Mouse (Mus musculus) embryonic facial prominence, embryonic 14.5 days (tissue): Measurements from ENCODE around the gene Ptpn21. TPM values are rescaled to one million over a fixed set of nuclear protein-coding genes. Genes with fewer than 3 reads are reported as not detected.
A peak's percentile ranks its signal among the peaks of the same experiment; 100 is the strongest.

Experiments
- ATAC-seq: fragments of 200-750 bp; cut with Nextera tagmentation; 2 replicates; pipeline ENCODE4 v1.8.0; 2017; ENCODE audit warnings: low read depth, moderate number of reproducible peaks, moderate TSS enrichment
- DNase-seq: peaks from one replicate; pipeline ENCODE4 v3.0.0-alpha.2; 2015; ENCODE audit warnings: low spot score
- H3K27ac ChIP-seq: fragments of 300-500 bp; sonication (generic); replicated peaks from 2 replicates; pipeline ENCODE4 v1.5.1; 2014; ENCODE audit warnings: low read depth, mild to moderate bottlenecking, low read length, moderate library complexity
- H3K27me3 ChIP-seq: fragments of 300-500 bp; sonication (generic); replicated peaks from 2 replicates; pipeline ENCODE4 v1.6.1; 2014; ENCODE audit warnings: low read length; ENCODE audit not compliant: control insufficient read depth, insufficient read depth
- H3K36me3 ChIP-seq: fragments of 300-500 bp; sonication (generic); 2 replicates; pipeline ENCODE4 v1.6.1; 2014; ENCODE audit warnings: low read length, mixed read lengths; ENCODE audit not compliant: control insufficient read depth, insufficient read depth
- H3K4me1 ChIP-seq: fragments of 300-500 bp; sonication (generic); 2 replicates; pipeline ENCODE4 v1.6.1; 2014; ENCODE audit warnings: antibody characterized with exemption, low read length; ENCODE audit not compliant: control insufficient read depth, insufficient read depth
- H3K4me2 ChIP-seq: fragments of 300-500 bp; sonication (generic); 2 replicates; pipeline ENCODE4 v1.6.1; 2014; ENCODE audit warnings: low read depth, mild to moderate bottlenecking, low read length, moderate library complexity, mixed read lengths
- H3K4me3 ChIP-seq: fragments of 300-500 bp; sonication (generic); 2 replicates; pipeline ENCODE4 v1.5.1; 2014; ENCODE audit warnings: low read depth, mild to moderate bottlenecking, low read length
- H3K9ac ChIP-seq: fragments of 300-500 bp; sonication (generic); 2 replicates; pipeline ENCODE4 v1.6.1; 2014; ENCODE audit warnings: low read depth, mild to moderate bottlenecking, low read length, moderate library complexity, mixed read lengths
- H3K9me3 ChIP-seq: fragments of 300-500 bp; sonication (generic); 2 replicates; pipeline ENCODE4 v1.6.1; 2016; ENCODE audit warnings: low read length; ENCODE audit not compliant: control insufficient read depth
- WGBS: fragments of 180-500 bp; shearing (Covaris S2); extraction: QIAGEN DNeasy Blood & Tissue Kit; methylation state at CpG from one replicate; pipeline ENCODE4 v1.1.7; 2014; 5-methylcytosine and 5-hydroxymethylcytosine counted together
- polyA plus RNA-seq: library from polyadenylated mRNA; unstranded; fragments of >200 nt; fragmentation: Nextera tagmentation; extraction: Ambion mirVana; gene quantifications from 2 replicates; pipeline ENCODE4 v1.2.1, GENCODE M21; 2014

Ptpn21 gene
- polyA plus RNA-seq = 11.4 and 11.7 TPM in 2 replicates

- no peaks in the 10 kb centered on the region for H3K36me3 ChIP-seq
- peak within 1 kb of the TSS; percentile 89 for H3K4me2 ChIP-seq
- H3K4me1 ChIP-seq = peaks cover 9% of the 10 kb centered on the region; the same call in 1 of the 2 replicates
- peak within 1 kb of the TSS; percentile 95 for H3K9ac ChIP-seq
- peak within 1 kb of the TSS; percentile 80 for H3K4me3 ChIP-seq
- peak within 1 kb of the TSS; percentile 88 for H3K27ac ChIP-seq
- no peaks in the 10 kb centered on the region for H3K9me3 ChIP-seq
- ATAC-seq = peak; percentile 73
- WGBS = under 1% methylated on average over 42 of the region's 75 CpGs
- peak; percentile 80 for DNase-seq
- no peaks in the 10 kb centered on the region; the same call in 1 of the 2 replicates for H3K27me3 ChIP-seq
Observed at GRCm38 (mm10) chr12:98736951-98737800, at the start of gene Ptpn21. Gene Ptpn21, minus strand, starts transcription at chr12:98737405.

DNA sequence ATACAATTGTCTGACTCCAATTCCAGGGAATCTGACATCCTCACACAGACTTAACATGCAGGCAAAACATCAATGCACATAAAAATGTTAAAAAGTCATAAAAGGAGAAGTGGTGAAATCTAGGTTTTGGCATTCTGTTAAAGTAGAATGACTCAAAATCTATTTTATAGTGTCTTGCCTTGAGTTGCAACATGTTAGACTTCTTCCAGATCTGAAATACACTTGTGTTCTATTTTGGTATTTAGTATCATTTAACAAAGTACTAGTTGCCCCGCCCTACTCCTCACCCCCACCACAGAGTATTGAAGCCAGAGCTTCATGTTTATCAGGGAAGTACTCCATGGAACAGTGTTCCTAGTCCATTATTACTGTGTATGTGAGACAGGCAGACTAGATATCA lies 47.0 kb upstream of the Ptpn21 start:
- H3K36me3 ChIP-seq = peaks cover 81% of the 10 kb centered on the region
- 93% methylated on average over 1 of the region's 1 CpGs for WGBS
- no peak overlapping the region for H3K4me2 ChIP-seq
- no peaks in the 10 kb centered on the region for H3K9me3 ChIP-seq
- no peak for DNase-seq
- H3K9ac ChIP-seq = no peak overlapping the region
- H3K4me1 ChIP-seq = no peaks in the 10 kb centered on the region
- H3K27me3 ChIP-seq = no peaks in the 10 kb centered on the region
- H3K27ac ChIP-seq = no peak overlapping the region
- H3K4me3 ChIP-seq = no peak overlapping the region
- no peak for ATAC-seq

DNA sequence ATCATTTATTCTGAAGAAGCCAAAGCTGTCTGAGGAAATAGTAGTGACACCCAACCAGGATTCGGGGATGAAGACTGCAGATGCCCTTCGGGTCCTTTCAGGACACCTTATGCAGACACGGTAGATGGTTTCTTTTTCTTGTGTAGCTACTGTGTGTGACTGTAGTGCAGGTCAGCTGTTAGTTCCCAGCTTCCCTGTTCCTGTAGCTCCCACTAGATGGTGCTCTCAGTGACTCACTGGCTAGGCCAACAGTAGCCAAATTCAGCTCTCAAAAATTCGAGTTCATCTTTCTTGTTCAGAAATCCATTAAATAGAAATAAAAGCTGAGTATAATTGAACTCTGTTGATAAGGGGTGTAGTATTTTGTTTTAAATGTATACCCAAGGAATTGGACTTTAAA lies 41.9 kb upstream of the Ptpn21 start:
- WGBS = 83% methylated on average over 4 of the region's 4 CpGs
- DNase-seq (peak; percentile 8), ATAC-seq (no peak)
- Histone ChIP-seq H3K27me3 (no peaks in the 10 kb centered on the region), H3K4me2 (no peak overlapping the region), H3K9me3 (no peaks in the 10 kb centered on the region), H3K27ac (no peak overlapping the region), H3K36me3 (peaks cover 88% of the 10 kb centered on the region), H3K4me1 (no peaks in the 10 kb centered on the region), H3K4me3 (no peak overlapping the region), H3K9ac (no peak overlapping the region)

- DNase-seq = no peak
- no peak overlapping the region for H3K9ac ChIP-seq
- no peak for ATAC-seq
- H3K4me2 ChIP-seq = no peak overlapping the region
- no peak overlapping the region for H3K27ac ChIP-seq
- H3K4me1 ChIP-seq = no peaks in the 10 kb centered on the region
- WGBS = 76% methylated on average over 3 of the region's 3 CpGs
- no peak overlapping the region for H3K4me3 ChIP-seq
- H3K9me3 ChIP-seq = no peaks in the 10 kb centered on the region
- peaks cover 88% of the 10 kb centered on the region for H3K36me3 ChIP-seq
- no peaks in the 10 kb centered on the region for H3K27me3 ChIP-seq
Observed at GRCm38 (mm10) chr12:98777509-98777908, 40.3 kb upstream of the Ptpn21 start.

DNA sequence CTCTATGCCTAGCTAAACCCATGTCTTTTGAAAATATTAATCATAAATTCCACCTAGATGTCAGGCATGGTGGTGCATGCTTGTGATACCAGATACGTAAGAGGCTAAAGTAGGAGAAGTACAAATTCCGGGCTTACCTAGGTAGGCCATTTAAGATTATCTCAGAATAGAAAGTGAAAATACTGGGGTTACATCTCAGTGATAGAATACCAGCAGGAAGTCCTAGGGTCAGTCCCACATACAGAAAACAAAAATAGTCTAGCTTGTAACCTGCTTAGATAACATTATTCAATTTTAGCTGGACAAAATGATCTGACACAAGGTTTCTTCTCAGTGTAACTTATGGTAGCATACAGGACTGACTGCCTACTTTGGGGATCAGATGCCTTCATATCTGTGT lies 29.0 kb upstream of the Ptpn21 start:
- WGBS = 93% methylated on average over 2 of the region's 2 CpGs
- Histone ChIP-seq H3K9ac (no peak overlapping the region), H3K36me3 (peaks cover 88% of the 10 kb centered on the region), H3K4me1 (no peaks in the 10 kb centered on the region), H3K4me2 (no peak overlapping the region), H3K4me3 (no peak overlapping the region), H3K27ac (no peak overlapping the region), H3K27me3 (no peaks in the 10 kb centered on the region), H3K9me3 (no peaks in the 10 kb centered on the region)
- ATAC-seq (no peak), DNase-seq (no peak)

DNA sequence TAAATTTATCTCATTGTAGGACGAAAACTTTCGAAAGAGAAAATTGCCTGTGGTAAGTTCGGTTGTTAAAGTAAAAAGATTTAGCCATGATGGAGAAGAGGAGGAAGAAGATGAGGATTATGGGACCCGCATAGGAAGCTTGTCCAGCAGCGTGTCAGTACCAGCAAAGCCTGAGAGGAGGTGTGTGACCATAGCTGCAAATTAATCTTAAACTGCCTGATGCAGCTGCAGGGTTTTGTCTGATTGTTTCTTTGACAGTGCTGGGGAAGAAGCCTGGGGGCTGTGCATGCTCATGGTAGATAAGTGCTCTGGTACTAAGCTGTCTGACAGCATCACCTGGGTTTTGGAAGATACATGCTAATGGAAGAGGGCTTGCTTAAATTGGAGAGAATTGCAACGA lies 22.5 kb upstream of the Ptpn21 start:
- Histone ChIP-seq H3K36me3 (peaks cover 93% of the 10 kb centered on the region), H3K9ac (no peak overlapping the region), H3K27me3 (no peaks in the 10 kb centered on the region), H3K4me3 (no peak overlapping the region), H3K4me2 (no peak overlapping the region), H3K27ac (no peak overlapping the region), H3K9me3 (no peaks in the 10 kb centered on the region), H3K4me1 (no peaks in the 10 kb centered on the region)
- no peak for ATAC-seq
- WGBS = 91% methylated on average over 6 of the region's 6 CpGs
- DNase-seq = no peak

DNA sequence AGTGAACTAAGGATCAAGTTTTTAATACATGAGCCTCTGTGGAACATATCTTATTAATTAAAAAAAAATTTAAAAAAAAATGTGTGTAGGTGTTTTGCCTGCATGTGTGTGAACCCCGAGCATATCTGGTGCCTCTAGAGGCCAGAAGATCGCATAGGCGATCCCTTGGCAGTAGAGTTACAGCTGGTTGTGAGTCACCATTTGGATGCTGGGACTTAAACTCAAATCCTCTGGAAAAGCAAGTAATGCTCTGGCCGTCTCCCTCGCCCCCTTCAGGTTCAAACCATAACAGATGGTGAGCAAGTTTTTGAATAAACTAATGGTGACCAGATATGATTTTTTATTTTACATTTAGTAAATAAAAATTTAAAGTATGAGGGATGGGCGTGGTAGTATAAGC lies 20.4 kb upstream of the Ptpn21 start:
- no peak overlapping the region for H3K9ac ChIP-seq
- ATAC-seq (no peak), DNase-seq (no peak)
- no peak overlapping the region for H3K4me2 ChIP-seq
- H3K27me3 ChIP-seq = no peaks in the 10 kb centered on the region
- H3K4me3 ChIP-seq = no peak overlapping the region
- H3K27ac ChIP-seq = no peak overlapping the region
- no peaks in the 10 kb centered on the region for H3K4me1 ChIP-seq
- H3K9me3 ChIP-seq = no peaks in the 10 kb centered on the region
- WGBS = 81% methylated on average over 6 of the region's 6 CpGs
- H3K36me3 ChIP-seq = peaks cover 81% of the 10 kb centered on the region

DNA sequence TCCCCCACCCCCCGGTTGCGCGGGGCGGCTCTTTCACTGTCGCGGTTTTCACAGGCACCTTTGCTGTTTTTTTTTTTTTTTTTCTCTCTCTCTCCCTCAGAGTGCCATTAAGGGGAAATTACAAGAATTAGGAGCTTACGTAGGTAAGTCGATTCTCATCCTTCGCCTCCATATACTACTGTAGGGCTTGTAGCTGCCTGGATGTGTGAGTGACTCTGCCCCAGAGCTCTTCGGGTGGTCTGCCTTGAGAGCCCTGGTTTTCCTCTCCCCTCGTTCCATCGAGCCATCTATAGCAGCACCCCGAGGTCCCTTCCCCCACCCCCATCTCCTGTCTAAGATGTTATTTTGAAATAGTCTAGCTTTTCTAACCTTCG lies 10.2 kb upstream of the Ptpn21 start:
- peak overlapping the region; percentile 95 for H3K4me3 ChIP-seq
- H3K27ac ChIP-seq = peak overlapping the region; percentile 90
- peak overlapping the region; percentile 84 for H3K4me2 ChIP-seq
- H3K36me3 ChIP-seq = 0 out of 2 replicates have a peak, but pooled peaks cover 17% of the 10 kb centered on the region
- H3K9me3 ChIP-seq = no peaks in the 10 kb centered on the region
- peak overlapping the region; percentile 93 for H3K9ac ChIP-seq
- H3K4me1 ChIP-seq = peaks cover 13% of the 10 kb centered on the region
- ATAC-seq (0 out of 2 replicates have a peak, but pooled peaks have one; percentile 16), DNase-seq (peak; percentile 41)
- 2% methylated on average over 12 of the region's 14 CpGs for WGBS
- H3K27me3 ChIP-seq = no peaks in the 10 kb centered on the region
